Mouse (Mus musculus) frontal cortex, adult (tissue): ENCODE measurements at regions not wholly inside any gene's neighbourhood (a gene's known extent, or its start where the extent isn't known, plus 50 kb on each side); places are given as distances from the start of the nearest gene placed in this dataset.

ENCODE experiments used
- ATAC-seq: cut with Nextera tagmentation; 2 replicates; pipeline ENCODE4 v1.9.2; 2017; ENCODE audit warnings: mild to moderate bottlenecking, moderate library complexity, mixed read lengths; ENCODE audit not compliant: low TSS enrichment

DNA sequence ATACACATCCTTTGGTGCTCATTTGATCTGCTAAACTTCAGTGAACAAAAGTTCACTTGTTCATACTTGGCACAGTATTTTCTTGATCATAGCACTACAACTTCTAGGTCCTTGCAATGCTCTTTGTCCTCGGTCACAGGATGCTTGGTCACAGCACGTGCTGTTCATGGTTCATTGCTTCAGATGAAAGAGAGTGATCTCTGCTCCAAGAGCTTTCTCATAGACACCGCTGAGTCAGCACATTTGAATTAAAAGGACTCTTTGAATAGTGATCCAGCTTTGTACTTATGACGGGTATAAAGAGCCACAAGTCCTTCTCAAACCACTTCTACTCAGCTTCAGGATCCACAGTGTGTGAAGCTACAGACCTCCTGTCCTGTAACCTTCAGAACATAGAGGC is 649.3 kb upstream of the Arrdc4 start:
- no peak for ATAC-seq

DNA sequence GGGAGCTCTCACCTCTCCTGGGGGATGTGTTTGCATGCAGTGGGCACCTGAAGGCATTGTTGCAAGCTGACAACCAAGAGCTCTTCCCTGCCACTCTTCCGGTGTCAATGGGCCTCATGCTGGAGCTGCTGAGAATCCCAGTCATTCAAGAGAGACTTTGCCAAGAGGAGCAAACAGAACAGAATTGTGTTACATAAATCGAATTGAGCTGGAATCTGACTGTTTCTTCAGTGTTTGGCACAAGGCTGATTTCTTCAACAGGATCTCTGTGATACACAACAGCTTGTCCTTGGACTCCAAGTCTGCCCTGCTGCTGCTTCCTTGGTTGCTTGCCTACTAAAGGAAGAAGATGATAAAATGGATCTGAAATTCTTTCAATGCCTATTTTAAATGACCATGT is 647.8 kb upstream of the Arrdc4 start:
- peak; percentile 67 for ATAC-seq
